ENCODE assay signal across 8 mouse cellular contexts in genomic region chr5:128599365-128600071, GRCm38 (mm10). TPM values are rescaled to one million over a fixed set of nuclear protein-coding genes. Genes with fewer than 3 reads are reported as not detected.
DNase-seq lines count a peak whose midpoint lies in the region; ATAC-seq lines count a peak whose summit lies in the region.

No protein-coding gene starts in this region.

- H3K4me1 ChIP-seq in heart, embryonic 11.5 days (ENCODE audit: control insufficient read depth, insufficient read depth, low read length) = peaks cover 8% of the 10 kb centered on the region; the same call in 1 of the 2 replicates
- peaks cover 48% of the 10 kb centered on the region for H3K4me1 ChIP-seq in forebrain, embryonic 15.5 days
- H3K4me1 ChIP-seq in midbrain, embryonic 10.5 days = peaks cover 98% of the 10 kb centered on the region

- H3K27me3 ChIP-seq in heart, embryonic 11.5 days (ENCODE audit: control insufficient read depth, insufficient read depth, low read length) = peaks cover 76% of the 10 kb centered on the region
- peaks cover 93% of the 10 kb centered on the region for H3K27me3 ChIP-seq in forebrain, embryonic 15.5 days
- H3K27me3 ChIP-seq in midbrain, embryonic 10.5 days (ENCODE audit: low read depth, poor library complexity, severe bottlenecking) = peaks cover 67% of the 10 kb centered on the region

- ATAC-seq in heart, embryonic 11.5 days (replicated peaks; ENCODE audit: insufficient number of reproducible peaks, low FRiP score, low TSS enrichment) = no peak; the same call in 1 of the 2 replicates
- ATAC-seq in forebrain, embryonic 15.5 days (replicated peaks) = no peak
- ATAC-seq in erythroblast, adult 5-6 weeks (replicated peaks; ENCODE audit: low FRiP score, poor library complexity, severe bottlenecking) = no peak

- H3K9ac ChIP-seq in heart, embryonic 11.5 days (ENCODE audit: low read depth, low read length) = no peak overlapping the region
- no peak overlapping the region for H3K9ac ChIP-seq in forebrain, embryonic 15.5 days (replicated peaks)

- DNase-seq in heart, postnatal 36 days = no peak
- DNase-seq in ES-CJ7 (ENCODE audit: low read depth, low spot score) = peak; percentile 75
- peak; percentile 71 for DNase-seq in midbrain, embryonic 10.5 days (ENCODE audit: low spot score)
- DNase-seq in yolk sac, embryonic 10.5 days (ENCODE audit: low spot score) = no peak
- DNase-seq in kidney, postnatal 36 days = no peak

- WGBS in heart, embryonic 11.5 days (ENCODE audit: insufficient replicate concordance) = under 1% methylated on average over 28 of the region's 28 CpGs
- under 1% methylated on average over 28 of the region's 28 CpGs for WGBS in forebrain, embryonic 15.5 days
- WGBS in midbrain, embryonic 10.5 days = 0% methylated on average over 28 of the region's 28 CpGs

- no peak overlapping the region for H3K27ac ChIP-seq in heart, embryonic 11.5 days (ENCODE audit: low read depth, low read length)
- H3K27ac ChIP-seq in forebrain, embryonic 15.5 days (replicated peaks) = no peak overlapping the region; the same call in 1 of the 2 replicates
- peak overlapping the region; percentile 98 for H3K27ac ChIP-seq in midbrain, embryonic 10.5 days (replicated peaks)

- H3K4me2 ChIP-seq in heart, embryonic 11.5 days = peak overlapping the region; percentile 97
- H3K4me2 ChIP-seq in forebrain, embryonic 15.5 days (replicated peaks) = peak overlapping the region; percentile 98

- peak overlapping the region; percentile 72 for H3K4me3 ChIP-seq in heart, embryonic 11.5 days (ENCODE audit: low read depth, low read length)
- peak overlapping the region; percentile 53 for H3K4me3 ChIP-seq in forebrain, embryonic 15.5 days
- peak overlapping the region; percentile 93 for H3K4me3 ChIP-seq in midbrain, embryonic 10.5 days

- intact Hi-C loops in heart, postnatal 36 days (cut with DNase I) = no loop called here

- no peaks in the 10 kb centered on the region for H3K9me3 ChIP-seq in heart, embryonic 11.5 days (replicated peaks; ENCODE audit: control insufficient read depth, low read length)
- no peaks in the 10 kb centered on the region for H3K9me3 ChIP-seq in forebrain, embryonic 15.5 days
- no peaks in the 10 kb centered on the region for H3K9me3 ChIP-seq in midbrain, embryonic 10.5 days (replicated peaks)

- H3K36me3 ChIP-seq in heart, embryonic 11.5 days (ENCODE audit: control insufficient read depth, insufficient read depth, low read length) = no peaks in the 10 kb centered on the region
- no peaks in the 10 kb centered on the region for H3K36me3 ChIP-seq in forebrain, embryonic 15.5 days
- H3K36me3 ChIP-seq in midbrain, embryonic 10.5 days = peaks cover 23% of the 10 kb centered on the region

RNA-seq across cellular contexts. Expression of gene Fzd10, which starts 1.1 kb away (rescaled TPM):
- 0.11 and 0.52 TPM in 2 replicates for polyA plus RNA-seq in heart, embryonic 11.5 days (2014; fragmentation: Nextera tagmentation; extraction: Ambion mirVana)
- under 1 TPM; 0.14 to 0.19 TPM for total RNA-seq in heart, postnatal 36 days (2021)
- 0.64 and 1.1 TPM in 2 replicates for polyA plus RNA-seq in forebrain, embryonic 15.5 days (2015; fragmentation: Nextera tagmentation; extraction: Ambion mirVana)
- 14.0 and 15.0 TPM in 2 replicates for polyA plus RNA-seq in midbrain, embryonic 10.5 days (2016; fragmentation: Nextera tagmentation; extraction: Ambion mirVana)
- total RNA-seq in erythroblast, adult 5-6 weeks (2015; ENCODE audit: low replicate concordance) = not detected in 2 replicates
- total RNA-seq in erythroblast, adult 5-6 weeks (2017; ENCODE audit: low replicate concordance) = not detected in 2 replicates

Comparison
In these comparisons a context has a peak if more than half of its experiments do, and no peak if none do; other contexts are left out.
1. DNase-seq: peak in ES-CJ7 (single experiment) and midbrain, embryonic 10.5 days (single experiment); none in heart, postnatal 36 days (0 of 2), yolk sac, embryonic 10.5 days (single experiment) and kidney, postnatal 36 days (0 of 2).
2. Peak in every context shown above with its lines, with median percentiles within 50 percentile points of each other: H3K4me3 ChIP-seq.